Mouse (Mus musculus): ENCODE data around the gene Urb1. TPM values are rescaled to one million over a fixed set of nuclear protein-coding genes. Genes with fewer than 3 reads are reported as not detected.

Gene Urb1
- total RNA-seq (2012; rRNA removed) (29.4 and 41.1 TPM in 2 replicates), total RNA-seq (2014; rRNA removed) (21.1 and 23.9 TPM in 2 replicates), polyA plus RNA-seq (2012; ENCODE audit: insufficient read length, low read depth) (26.5 and 34.5 TPM in 2 replicates)

DNA sequence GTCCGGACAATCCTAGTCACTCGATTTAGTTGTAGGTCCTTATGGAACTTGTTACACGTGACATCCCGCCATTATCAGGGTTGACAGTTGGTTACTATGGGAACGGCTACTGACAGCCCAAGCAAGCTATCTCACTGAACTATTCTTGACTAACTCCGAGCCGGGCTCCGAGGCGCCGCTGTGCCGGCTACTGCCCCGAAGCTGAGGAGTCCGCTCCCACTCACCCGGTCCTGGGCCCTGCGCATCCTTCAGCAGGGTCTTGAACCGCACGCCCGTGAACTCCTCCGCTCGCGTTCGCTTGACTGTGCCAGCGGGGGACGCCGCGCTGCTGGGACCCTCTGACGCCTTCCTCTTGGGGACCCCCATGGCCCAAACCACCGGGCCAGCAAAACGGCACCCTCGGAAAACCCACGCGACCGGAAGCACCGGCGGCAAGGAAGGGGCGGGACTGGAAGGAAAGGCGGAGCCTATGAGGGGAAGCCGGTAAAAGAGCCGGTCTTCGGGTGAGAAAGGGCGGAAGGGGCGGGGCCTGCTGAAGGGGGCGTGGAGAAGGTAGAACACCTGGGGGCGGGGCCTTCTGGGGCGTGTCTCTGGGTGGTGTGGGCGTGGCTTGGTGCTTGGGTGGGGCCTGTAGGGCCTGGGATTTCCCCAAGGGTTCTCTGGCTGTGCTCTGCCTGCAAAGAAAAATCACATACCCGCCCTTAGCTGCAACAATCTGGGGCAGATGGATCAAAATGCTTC is at the start of gene Urb1:
TSS of gene Urb1 (minus strand) at position 439 of the 741 bp plus-strand sequence.
- in situ Hi-C loops (cut with MboI; ENCODE audit: low pct_ligation_motif_present, low pct_unique_long_range_greater_than_20kb, low sequenced_read_pairs) = no loop called here
- peak within 1 kb of the TSS; percentile 73 for H3K9ac ChIP-seq (ENCODE audit: insufficient read depth, low read depth)
- peaks cover 21% of the 10 kb centered on the region for H3K79me2 ChIP-seq (replicated peaks; ENCODE audit: control insufficient read depth, extremely low read depth, insufficient read depth, poor library complexity, severe bottlenecking)
- no peaks in the 10 kb centered on the region for H3K9me3 ChIP-seq (replicated peaks; ENCODE audit: low read length)
- dilution Hi-C loops (cut with MboI; ENCODE audit: extremely low pct_ligation_motif_present, extremely low pct_unique_long_range_greater_than_20kb, low sequenced_read_pairs) = no loop called here
- peak within 1 kb of the TSS; percentile 91 for H3K4me2 ChIP-seq (ENCODE audit: insufficient read depth, low read depth, poor library complexity, severe bottlenecking)
- H3K27ac ChIP-seq (ENCODE audit: insufficient read depth, low read depth) = no peak within 1 kb of the TSS
- peaks cover 5 to 23% of the 10 kb centered on the region in 2 experiments for H3K4me1 ChIP-seq (ENCODE audit: control insufficient read depth in 1 of 2, insufficient read depth in 2 of 2)
- peaks cover 20% of the 10 kb centered on the region for H3K27me3 ChIP-seq (replicated peaks)
- H3K36me3 ChIP-seq (replicated peaks in 1 of 2; ENCODE audit: control insufficient read depth in 1 of 2, insufficient read depth in 1 of 2, low read length in 1 of 2) = peaks cover 10 to 26% of the 10 kb centered on the region in 2 experiments
- TF ChIP-seq E2F4 (IDR thresholded peaks at IDR 0.05; ENCODE audit: insufficient replicate concordance, low read depth, low read length) (0 out of 2 replicates have a peak, but pooled peaks have one; percentile 47), JUN (IDR thresholded peaks at IDR 0.05; ENCODE audit: insufficient read depth, low read depth, low read length) (no peak), ZMIZ1 (IDR thresholded peaks at IDR 0.05; ENCODE audit: low read depth, low read length) (peak; percentile 77), SIN3A (IDR thresholded peaks at IDR 0.05; ENCODE audit: low read length) (peak; percentile 91), TBP (conservative IDR thresholded peaks at IDR 0.05; ENCODE audit: low read depth, low read length) (peak; percentile 84), PAX5 (IDR thresholded peaks at IDR 0.05; ENCODE audit: low read length) (no peak), POLR2A (IDR thresholded peaks at IDR 0.05; ENCODE audit: low read depth, low read length) (peak; percentile 91), TCF12 (IDR thresholded peaks at IDR 0.05; ENCODE audit: low read depth, low read length) (peak; percentile 42; the same call in 1 of the 2 replicates), NELFE (IDR thresholded peaks at IDR 0.05; ENCODE audit: low read depth, low read length) (peak; percentile 89), CHD1 (IDR thresholded peaks at IDR 0.05; ENCODE audit: low read depth, low read length) (no peak), ETS1 (conservative IDR thresholded peaks at IDR 0.05; ENCODE audit: low read depth, low read length) (no peak; the same call in 1 of the 2 replicates), MEF2A (IDR thresholded peaks at IDR 0.05; ENCODE audit: borderline replicate concordance, low read depth, low read length) (peak; percentile 47; the same call in 1 of the 2 replicates), ELF1 (IDR thresholded peaks at IDR 0.05; ENCODE audit: low read depth, low read length) (peak; percentile 91), IRF4 (IDR thresholded peaks at IDR 0.05; ENCODE audit: low read depth, low read length) (peak; percentile 16; the same call in 1 of the 2 replicates), MYC (IDR thresholded peaks at IDR 0.05; ENCODE audit: low read depth, low read length) (peak; percentile 55; the same call in 1 of the 2 replicates), MAZ (IDR thresholded peaks at IDR 0.05; ENCODE audit: low read depth, low read length) (no peak; the same call in 1 of the 2 replicates), HCFC1 (IDR thresholded peaks at IDR 0.05; ENCODE audit: low read depth, low read length) (peak; percentile 79), NRF1 (IDR thresholded peaks at IDR 0.05; ENCODE audit: low read depth, low read length) (peak; percentile 42; the same call in 1 of the 2 replicates), CTCF (conservative IDR thresholded peaks at IDR 0.05 in 1 of 2, IDR thresholded peaks at IDR 0.05 in 1 of 2; ENCODE audit: low read depth in 2 of 2, low read length in 2 of 2) (no peak), ZC3H11A (IDR thresholded peaks at IDR 0.05; ENCODE audit: low read depth, low read length) (no peak), USF2 (conservative IDR thresholded peaks at IDR 0.05; ENCODE audit: low read depth, low read length) (no peak), ZNF384 (IDR thresholded peaks at IDR 0.05; ENCODE audit: low read depth, low read length) (no peak), RCOR1 (conservative IDR thresholded peaks at IDR 0.05; ENCODE audit: low read depth, low read length) (0 out of 2 replicates have a peak, but pooled peaks have one; percentile 40), EP300 (IDR thresholded peaks at IDR 0.05; ENCODE audit: low read length) (no peak), KAT2A (IDR thresholded peaks at IDR 0.05; ENCODE audit: insufficient replicate concordance, low read length) (0 out of 2 replicates have a peak, but pooled peaks have one; percentile 10), BHLHE40 (IDR thresholded peaks at IDR 0.05; ENCODE audit: low read depth, low read length) (peak; percentile 67), USF1 (IDR thresholded peaks at IDR 0.05; ENCODE audit: low read depth, low read length) (no peak; the same call in 1 of the 2 replicates), POLR2AphosphoS2 (IDR thresholded peaks at IDR 0.05; ENCODE audit: low read depth, low read length) (peak; percentile 58; the same call in 1 of the 2 replicates), MAX (IDR thresholded peaks at IDR 0.05; ENCODE audit: low read length) (peak; percentile 47), UBTF (IDR thresholded peaks at IDR 0.05; ENCODE audit: low read depth, low read length) (no peak), CHD2 (IDR thresholded peaks at IDR 0.05; ENCODE audit: low read length) (0 out of 2 replicates have a peak, but pooled peaks have one; percentile 57), MAFK (IDR thresholded peaks at IDR 0.05; ENCODE audit: insufficient replicate concordance, low read length) (no peak), JUND (conservative IDR thresholded peaks at IDR 0.05; ENCODE audit: low read depth, low read length) (no peak), MXI1 (IDR thresholded peaks at IDR 0.05; ENCODE audit: low read depth, low read length) (peak; percentile 98), RAD21 (IDR thresholded peaks at IDR 0.05; ENCODE audit: low read depth, low read length) (no peak; the same call in 1 of the 2 replicates), ZKSCAN1 (IDR thresholded peaks at IDR 0.05; ENCODE audit: borderline replicate concordance, low read depth, low read length) (no peak), SMC3 (IDR thresholded peaks at IDR 0.05; ENCODE audit: low read depth, low read length) (no peak), GABPA (IDR thresholded peaks at IDR 0.05; ENCODE audit: insufficient replicate concordance, low read depth, low read length) (no peak)
- H3K4me3 ChIP-seq (replicated peaks in 1 of 3; ENCODE audit: low read depth in 2 of 3, low read length in 2 of 3, poor library complexity in 1 of 3) = peak within 1 kb of the TSS; percentile 92 to 98 (median 93)
- DNase-seq (ENCODE audit: extremely low read depth) = peak; percentile 98

Data from CH12.LX (cell line).